Mouse (Mus musculus): Measurements from ENCODE around the gene Tdrd7.

Tdrd7 gene

DNA sequence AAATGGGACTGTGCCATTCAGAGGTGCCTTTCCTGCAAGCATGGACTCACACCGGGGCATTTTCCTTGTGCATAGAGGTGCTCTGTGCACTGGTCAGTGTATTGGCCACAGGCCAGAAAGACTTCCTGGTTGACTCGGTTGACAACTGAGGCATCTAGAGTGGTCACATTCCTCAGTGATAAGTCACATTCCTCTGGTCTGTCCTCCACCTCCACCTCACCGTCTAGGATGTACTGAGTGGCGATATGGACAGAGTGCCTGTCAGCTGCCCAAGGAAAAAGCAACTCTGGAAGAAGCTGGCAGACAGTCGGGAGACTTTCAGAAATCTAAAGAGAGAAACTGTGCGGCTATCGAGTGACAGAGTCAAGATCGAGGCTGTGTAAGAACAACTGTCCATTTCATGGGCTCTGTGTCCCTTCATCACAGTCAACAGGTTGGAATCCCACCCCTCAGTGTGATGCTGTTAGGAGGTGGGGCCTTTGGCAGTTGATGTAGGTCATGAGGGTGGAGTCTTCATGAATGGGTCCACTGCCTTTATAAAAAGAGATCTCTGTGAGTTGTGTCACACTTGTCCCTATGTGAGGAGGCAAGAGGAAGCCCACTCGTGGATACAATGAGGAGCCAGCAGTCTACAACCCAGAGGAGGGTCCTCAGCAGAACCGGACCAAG is at the start of gene Tdrd7:
TSS of gene Tdrd7 (plus strand) at position 564 of the 669 bp plus-strand sequence.
- DNase-seq = no peak

DNA sequence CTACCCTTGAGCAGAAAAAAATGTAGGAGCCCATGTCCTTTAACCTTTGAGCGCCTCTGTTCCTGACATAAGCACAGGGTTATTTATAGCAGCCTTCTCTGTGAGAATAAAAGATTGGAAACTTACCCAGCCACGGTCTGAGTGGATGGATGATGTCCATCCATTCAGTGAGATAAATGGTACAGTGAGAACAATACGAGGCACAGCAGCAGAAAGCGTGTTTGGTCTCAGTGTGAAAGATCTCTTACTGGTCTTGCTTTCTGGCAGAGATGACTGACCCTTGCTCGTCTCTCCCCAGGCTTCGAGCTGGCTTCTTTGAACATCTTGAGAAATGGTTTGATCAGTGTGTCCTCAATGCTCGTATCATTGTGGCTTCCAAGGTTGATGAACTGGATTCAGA is 48.0 kb upstream of the Tdrd7 start:
- DNase-seq = no peak

DNA sequence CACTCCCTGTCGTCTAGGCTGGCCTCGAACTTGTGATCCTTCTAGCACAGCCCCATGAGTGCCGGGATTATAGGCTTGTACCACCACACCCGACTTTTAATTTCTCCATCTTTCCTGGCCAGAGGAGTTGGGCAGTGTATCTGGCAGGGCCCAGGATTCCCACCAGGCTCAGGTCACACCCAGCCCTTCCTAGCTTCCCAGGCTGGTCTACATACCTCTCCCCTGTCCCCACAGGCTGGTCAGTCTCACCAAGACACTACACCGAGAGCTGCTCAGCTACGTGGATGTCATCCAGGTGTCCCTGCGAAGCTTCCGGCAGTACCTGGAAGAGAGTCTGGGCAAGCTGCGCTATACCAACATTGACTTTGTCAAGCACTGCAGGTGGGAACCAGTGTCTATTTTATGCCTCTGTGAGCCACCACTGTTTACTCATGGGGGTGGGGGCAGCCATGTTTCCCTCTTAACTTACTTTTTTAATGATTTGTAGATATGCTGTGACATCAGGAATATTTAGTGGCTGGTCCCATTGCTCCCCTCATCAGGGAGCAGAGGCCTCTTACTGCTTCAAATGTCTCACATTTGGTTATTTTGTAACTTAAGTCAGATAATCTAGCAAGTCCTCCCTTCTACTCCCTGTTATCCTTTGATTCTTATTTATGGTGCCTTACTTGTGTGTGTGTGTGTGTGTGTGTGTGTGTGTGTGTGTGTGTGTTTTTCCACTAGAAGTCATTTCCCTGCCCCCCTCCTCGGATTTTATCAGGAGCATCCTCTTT is 43.3 kb upstream of the Tdrd7 start:
- no peak for DNase-seq

DNA sequence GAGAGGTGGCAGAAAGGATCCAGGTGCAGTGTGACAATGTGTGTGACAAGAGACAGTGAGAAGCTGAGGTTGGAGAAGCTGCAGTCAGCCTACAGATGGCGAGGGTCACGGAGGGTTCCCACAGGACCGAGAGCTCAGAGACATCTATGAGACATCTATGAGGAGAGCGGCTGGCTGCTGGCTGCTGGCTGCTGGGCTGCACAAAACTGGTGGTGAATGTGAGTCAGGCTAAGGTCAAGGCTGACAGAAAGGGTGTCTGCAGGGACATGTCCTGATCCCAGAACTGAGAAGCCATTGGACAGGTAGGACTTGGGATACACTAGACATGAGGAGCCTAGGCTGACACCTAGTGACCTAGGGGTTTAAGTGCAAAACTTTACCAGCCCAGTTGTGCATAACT is 41.1 kb upstream of the Tdrd7 start:
- no peak for DNase-seq

DNA sequence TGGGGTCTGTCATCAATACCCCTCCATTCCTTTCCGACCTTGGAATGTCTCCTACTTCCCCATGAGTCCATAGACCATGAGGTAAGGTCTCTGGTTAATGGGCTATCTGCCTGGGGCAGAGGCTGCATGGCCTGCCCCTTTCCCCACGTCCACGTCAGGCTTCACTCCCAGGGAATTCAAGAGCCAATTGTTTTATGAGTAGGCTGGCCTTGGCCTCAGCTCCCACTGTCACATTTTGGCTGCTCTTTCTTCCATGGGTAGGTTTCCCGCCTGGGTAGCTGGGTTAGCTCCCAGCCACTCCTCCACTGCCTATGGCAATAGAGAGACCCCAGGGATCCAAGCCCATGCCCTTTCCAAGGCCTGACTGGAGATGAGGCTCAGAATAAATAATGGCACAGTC is 36.6 kb upstream of the Tdrd7 start:
- DNase-seq = no peak

DNA sequence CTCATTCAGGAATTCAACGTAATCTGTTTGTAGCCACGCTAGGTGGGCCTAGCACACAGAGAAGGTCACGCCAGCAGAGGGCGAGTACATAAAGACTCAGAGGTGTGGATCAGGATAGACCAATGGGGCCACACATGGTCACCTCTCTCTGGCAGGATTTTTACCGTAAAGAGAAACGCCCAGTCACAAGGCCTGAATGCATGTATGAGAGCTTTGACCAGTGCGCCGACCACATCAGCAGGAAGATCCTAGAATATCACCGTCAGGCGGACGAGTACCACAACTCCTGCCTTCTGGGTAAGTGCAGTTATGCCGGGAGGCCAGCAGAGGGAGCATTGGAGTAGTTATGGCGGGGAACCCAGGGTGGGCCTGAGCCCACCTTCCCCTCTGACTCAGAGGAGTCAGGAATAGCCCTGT is 23.5 kb upstream of the Tdrd7 start:
- peak; percentile 77 for DNase-seq

DNA sequence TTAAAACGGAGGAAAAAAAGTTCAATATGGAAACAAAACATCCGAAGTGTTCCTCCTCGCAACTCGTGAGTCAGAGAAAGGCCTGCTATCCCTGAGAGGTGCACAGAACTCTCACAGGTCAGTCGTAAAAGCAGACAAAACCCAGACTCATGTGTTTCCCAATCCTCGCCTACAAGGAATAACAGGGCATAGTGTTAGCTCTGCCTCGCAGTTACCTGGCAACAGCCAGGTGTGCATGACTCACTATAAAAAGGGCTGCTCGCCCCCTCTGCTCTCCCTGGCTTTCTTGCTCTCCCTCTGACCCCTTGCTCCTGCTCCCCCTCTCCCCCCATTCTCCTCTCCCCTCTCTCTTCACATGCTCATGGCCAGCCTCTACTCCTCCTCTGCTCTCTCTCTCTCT is 17.4 kb upstream of the Tdrd7 start:
- no peak for DNase-seq

DNA sequence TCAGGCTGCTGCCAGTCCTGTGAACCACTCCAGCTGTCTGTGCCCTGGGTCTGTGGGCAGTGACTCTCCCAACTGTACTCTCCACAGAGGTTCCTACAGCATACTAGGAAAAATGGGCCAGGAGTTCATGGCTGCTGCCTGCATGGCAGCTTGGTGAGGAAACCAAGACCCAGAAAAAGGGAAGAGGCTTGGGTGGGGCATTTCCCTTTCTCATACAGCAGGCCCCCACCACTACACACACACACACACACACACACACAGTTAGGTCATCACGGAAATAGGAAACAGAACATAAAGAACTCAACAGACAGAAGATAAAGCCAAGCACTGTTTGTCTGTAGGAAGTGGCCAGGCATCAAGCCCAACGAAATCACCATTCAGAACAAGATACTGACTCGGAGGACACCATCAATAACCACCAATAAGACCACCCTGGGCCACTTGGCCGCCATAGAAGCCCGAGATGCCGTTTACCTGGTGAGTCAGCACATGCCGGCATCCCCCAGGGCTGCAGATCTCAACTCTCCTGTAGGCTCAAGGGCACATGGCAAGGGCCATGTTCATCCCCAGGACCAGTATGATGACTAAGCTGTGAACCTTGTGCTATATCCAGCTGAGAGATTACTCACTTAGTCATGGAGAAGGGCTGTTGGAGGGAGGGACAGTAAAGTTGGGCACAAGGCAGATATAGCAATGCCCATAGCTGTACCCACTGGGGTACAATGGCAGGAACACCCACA is 15.9 kb upstream of the Tdrd7 start:
- DNase-seq = no peak

DNA sequence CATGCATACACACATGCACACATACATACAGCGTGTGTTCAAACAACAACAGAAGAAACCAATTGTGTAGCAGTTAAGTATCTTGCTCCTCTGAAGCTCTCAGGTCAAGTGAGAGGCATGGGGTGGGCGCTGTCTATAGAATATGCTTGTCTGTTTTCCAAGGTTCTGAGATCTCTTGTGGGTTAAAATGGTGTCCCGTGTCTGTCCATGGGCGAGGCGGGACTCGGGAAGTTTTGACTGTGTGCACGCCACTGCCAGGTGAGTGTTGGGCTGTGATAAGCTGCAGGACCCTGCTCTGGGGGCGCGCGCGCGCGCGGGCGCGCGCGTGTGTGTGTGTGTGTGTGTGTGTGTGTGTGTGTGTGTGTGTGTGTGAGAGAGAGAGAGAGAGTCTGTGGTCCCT is 13.3 kb upstream of the Tdrd7 start:
- no peak for DNase-seq

DNA sequence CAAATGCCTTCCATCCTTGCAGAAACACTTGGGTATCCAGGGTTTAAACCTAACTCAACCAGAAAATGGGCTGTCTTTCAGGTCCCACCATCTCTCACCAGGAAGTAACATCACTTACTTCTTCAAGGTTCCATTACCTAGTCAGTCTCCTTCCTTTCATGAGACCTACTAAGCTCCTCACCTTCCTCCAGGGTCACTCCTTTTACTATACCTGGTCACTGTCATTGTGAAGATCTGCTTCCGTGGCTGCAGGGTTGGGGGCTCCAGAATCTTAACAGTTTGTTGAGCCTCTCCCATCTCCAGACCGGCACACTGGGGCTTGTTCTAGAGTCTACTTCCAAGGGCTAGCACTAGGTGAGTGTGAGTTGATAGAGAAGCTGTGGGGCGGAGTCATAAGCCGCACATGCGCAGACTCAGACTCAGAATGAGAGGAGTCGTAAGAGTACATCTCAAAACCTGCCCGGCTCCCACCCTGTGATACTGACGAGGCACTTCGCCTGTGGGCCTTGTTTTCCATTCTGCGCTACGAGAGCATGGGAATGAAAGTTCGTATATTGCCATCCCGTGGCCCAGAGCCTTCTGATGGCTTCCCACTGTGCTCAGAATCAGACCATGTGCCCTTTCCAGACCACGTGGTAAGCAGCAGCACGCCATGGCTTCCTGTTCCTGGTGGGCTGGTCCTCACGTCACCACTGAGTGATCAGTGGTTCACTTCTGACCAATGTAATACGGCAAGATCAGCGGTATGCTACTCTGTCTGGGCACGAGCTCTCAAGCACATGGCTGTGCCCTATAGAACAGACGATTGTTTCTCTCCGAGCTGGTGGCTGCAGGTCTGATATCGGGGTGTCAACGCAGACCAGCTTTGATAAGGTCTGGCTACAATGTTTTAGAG is 11.9 kb upstream of the Tdrd7 start:
- DNase-seq = no peak

DNA sequence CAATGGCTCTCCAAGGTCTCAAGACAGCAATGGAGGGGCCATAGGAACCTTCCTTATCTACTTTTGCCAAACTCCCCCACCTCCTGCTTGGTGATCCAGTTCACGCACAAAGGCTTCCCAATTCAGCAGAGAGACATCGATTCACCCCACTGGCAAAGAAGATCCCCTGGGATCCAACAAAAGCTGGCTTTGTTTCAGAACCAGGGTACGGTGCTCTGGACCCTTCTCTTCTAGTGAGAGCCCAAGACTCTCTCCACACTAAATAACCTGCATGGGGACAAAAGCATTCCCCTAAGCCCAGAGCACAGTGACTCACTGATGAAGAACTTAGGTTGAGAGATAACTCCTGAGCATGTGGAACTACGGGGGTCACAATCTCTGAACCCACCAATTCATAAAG is 9.9 kb upstream of the Tdrd7 start:
- no peak for DNase-seq

DNA sequence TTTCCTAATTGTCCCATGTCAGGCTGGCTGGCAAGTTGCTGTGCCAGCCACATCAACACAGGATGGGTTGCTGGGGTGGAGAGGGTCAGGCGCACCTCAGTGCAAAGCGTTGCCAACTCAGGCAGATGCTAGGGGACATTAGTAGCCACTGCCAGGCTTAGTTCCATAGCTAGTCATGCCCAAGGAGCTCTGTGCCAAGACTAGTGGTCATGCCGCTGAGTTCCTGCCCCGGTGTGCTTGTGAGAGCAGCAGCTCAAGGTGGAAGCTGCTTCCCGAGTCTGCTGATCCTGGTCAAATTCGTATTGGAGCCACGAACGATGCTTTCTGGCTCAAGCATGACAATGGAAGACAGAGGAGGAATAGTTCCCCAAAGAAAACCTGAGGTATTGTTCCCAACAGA is 9.0 kb upstream of the Tdrd7 start:
- DNase-seq = no peak

DNA sequence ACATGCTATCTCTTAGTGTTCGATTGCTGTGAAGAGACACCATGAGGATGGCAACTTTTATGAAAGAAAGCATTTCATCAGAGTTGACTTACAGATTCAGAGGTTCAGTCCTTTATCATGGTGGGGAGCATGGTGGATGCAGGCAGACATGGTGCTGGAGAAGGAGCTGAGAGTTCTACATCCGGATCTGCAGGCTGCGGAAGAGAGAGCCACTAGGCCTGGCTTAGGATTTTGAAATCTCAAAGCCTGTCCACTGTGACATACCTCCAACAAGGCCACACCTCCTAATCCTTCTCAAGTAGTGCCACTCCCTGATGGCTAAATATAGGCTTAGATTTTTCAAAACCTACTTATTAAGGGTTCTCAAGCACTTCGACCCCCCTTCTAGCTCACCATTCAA is 8.4 kb upstream of the Tdrd7 start:
- no peak for DNase-seq

DNA sequence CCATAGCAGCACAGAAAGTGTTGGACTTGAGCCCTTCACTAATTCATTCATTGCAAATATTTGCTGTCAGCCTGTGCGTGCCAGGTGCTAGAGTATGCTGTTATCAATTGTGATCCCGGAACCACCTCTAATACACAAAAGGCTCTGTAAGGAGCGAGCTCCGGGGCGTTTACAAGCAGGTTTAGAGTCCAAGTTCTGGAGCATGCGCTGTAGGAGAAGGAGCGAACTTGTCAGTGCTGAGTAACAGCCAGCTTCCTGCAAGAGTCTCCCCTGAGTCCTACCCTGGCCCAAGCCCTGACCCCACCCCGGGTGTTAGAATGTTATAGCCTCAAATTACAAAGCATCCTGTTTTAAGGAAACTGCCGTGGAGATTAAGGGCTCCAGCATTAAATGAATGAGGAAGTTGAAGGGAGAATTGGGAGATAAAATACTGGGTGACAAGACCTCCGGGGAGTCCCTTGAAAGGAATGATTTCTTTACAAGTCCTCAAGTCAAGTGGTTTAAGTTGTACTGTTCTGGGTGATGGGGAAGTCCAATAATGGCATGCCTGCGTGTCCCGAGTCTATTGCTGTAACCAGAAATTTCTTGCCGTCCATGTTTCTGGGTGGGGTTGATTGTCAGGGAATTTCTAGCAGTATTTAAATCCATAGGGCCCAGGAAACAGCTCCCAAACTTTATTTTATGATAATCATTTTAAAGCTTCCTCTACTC is 758 bp downstream of the Tdrd7 start:
- peak; percentile 57 for DNase-seq

DNA sequence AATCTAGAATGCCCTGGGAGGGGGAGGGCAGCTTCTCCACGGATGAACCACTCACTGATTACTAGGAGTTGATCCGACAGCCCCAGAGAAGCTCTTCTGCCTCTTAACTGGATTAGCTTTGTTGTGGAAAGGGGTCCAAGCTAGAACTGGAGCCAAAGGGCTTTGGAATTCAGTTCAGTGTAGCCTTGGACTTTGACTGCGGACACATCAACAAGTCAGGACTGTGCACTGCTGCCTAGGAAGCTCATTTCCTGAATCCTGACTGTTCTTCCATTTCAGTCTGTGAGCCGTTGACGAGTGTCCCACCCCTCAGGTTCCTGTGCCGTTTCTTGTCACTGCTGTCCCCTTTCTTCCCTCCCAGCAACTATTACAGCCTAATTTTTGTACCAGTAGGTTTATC is 1.6 kb downstream of the Tdrd7 start:
- DNase-seq = no peak

DNA sequence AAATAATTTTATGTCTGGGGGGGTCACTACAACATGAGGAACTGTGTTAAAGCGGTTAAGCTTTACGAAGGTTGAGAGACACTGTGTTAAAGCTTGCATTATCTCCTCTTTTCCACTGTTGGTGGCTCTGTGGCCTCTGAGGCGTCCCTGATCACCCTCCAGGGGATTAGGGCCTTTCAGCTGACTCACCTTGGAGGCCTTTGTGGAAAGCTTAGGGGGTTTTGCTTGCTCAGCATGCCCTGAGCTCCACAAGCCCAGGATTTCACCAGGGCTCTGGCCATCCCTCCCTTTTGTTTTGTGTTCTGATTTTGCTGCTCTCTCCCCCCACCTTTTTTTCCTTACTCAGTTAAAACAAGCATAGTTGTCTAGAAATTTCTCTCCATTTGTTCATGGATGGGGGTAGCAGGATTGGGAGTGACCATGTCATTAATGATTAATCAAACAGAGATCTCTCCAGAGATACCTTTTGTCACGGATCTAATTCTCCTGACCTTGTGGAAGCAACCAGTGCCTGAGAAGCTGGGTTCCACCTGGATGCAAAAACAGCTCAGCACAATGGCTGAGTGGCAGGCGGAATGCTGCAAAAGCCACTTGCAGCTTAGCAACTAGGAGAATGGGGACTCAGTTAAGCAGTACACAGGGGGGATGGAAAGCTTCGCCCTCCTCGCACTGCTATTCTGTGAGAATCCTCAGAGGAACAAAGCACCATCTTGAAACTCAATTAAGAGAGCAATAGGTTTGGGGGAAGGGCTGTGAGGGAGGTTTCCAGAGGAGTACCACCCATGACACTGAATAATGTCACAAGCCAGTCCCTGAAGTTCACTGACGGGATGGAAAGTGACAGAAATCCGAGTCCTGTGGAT is 2.6 kb downstream of the Tdrd7 start:
- peak; percentile 61 for DNase-seq

DNA sequence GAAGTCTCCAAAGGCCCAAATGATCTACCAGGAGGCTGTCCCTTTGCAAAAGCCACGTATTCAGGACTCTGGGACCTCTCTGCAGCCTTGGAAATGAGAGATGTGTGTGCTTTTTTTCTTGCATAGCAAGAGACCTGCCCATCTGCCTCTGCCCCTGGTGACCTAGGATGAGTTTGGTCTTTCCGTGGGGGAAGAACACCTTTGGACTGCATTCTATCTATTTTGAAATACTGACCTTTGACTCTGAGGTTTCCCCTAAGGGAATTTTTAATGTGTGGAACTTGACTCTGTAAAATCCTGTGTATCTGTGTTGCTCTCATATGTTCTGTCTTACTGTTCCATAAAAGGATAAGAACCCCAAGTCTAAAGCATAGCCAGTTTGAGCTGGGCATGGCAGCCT is 3.9 kb downstream of the Tdrd7 start:
- no peak for DNase-seq

DNA sequence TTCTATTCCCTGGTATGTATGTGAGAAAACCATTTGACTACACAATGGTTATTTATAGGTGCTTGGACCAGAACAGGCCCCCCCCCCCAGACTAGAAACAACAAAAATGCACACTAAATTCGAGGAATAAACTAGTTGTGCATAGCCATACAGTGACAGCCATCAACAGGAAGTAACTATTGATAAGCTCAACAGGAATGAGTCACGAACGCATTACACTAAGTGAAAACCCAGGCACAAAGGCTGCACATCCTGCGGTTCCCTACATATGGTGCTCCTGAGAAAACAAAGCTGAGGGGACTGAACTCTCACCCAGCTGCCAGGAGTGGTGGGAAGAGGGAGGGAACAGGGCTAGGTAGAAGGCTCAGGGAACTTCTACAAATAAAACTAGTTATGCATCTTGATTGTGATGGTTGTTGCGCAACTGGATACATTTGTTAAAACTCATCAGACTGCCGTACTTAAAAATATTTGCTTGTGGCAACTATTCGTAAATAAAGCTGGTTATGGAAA is 5.0 kb downstream of the Tdrd7 start:
- DNase-seq = no peak

DNA sequence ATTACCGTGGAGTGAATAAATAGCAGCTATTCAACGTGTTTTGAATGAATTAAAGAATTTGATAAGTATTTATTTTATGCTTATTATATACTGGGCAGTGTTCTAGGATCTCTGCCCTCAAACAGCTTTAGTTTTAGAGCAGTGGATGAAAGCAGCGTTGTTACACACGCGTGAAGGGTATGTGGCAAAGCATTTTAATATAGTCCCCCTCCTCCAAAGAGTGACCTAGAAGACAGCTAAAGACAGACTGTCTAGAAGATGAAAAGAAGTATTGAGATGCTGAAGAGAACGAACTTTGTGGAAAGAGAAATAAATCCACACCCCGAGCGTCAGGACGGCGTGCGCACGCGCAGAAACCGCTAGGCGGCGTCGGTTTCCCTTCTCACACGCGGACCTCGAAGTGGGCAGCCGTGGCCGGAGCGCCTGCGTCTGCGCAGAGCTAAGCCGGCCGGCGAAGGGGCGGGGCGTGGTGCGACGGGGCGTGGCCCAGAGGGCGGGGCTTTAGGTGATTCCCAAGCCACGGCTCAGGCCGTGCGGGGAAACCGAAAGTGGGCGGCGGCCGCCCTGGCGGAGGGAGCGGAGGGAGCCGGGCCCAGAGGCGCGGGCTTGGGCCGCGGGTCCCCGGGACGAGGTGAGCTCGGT is 6.8 kb downstream of the Tdrd7 start:
- DNase-seq = peak; percentile 96

DNA sequence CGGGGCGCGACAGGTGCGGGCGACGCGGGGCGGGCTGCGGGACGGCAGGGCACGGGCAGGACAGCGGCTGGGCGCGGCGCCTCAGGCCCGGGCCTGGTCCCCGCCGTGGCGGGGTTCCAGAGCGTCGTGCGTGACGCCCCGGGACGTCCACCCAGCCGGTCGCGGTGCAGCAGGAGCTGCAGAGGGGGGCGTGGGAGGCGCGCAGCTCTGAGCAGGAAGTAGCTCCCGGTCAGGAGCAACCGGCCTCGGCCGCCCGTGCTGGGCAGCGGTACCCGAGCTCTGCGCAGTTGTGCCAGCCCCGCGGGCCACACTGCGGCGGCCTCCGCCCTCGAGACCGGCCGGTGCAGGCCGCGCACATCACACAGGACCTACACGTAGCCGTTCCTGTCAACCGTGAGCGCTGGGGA is 7.3 kb downstream of the Tdrd7 start:
- peak; percentile 64 for DNase-seq

DNA sequence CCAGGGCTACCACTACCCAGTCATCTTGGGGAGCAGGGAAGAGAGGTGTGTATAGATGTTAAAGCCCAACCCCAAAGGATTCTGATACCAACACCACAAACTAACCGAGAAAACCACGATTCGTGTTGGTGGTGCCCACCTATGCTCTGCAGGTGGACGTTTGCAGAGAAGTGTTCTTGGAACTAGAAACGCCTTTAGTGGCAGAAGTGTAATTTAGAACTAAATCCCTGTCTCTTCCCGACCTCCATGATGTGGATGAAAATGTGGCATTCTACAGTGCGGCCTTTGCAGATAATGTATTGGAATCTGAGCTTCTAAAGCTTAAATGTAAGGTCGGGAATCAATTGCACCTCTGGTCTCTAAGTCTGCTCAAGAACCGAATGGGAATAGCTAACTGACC is 7.8 kb downstream of the Tdrd7 start:
- DNase-seq = no peak

All from embryo, embryonic 11 days (tissue).